Mouse (Mus musculus): ENCODE measurements around the gene Pex16.

- no peak for TF ChIP-seq CTCF (IDR thresholded peaks at IDR 0.05; ENCODE audit: insufficient read depth, low read length)
- no peak for TF ChIP-seq POLR2A (IDR thresholded peaks at IDR 0.05; ENCODE audit: borderline replicate concordance, extremely low read depth, low read depth, low read length)
These were observed 34.0 kb downstream of the Pex16 start for GRCm38 (mm10) chr2:92408309-92409045.
